Mouse (Mus musculus): ENCODE results near the gene Pid1. TPM values are rescaled to one million over a fixed set of nuclear protein-coding genes. Genes with fewer than 3 reads are reported as not detected.
A peak's percentile ranks its signal among the peaks of the same experiment; 100 is the strongest.

Pid1 gene
- polyA plus RNA-seq, 1 experiment = 3.4 TPM

DNA sequence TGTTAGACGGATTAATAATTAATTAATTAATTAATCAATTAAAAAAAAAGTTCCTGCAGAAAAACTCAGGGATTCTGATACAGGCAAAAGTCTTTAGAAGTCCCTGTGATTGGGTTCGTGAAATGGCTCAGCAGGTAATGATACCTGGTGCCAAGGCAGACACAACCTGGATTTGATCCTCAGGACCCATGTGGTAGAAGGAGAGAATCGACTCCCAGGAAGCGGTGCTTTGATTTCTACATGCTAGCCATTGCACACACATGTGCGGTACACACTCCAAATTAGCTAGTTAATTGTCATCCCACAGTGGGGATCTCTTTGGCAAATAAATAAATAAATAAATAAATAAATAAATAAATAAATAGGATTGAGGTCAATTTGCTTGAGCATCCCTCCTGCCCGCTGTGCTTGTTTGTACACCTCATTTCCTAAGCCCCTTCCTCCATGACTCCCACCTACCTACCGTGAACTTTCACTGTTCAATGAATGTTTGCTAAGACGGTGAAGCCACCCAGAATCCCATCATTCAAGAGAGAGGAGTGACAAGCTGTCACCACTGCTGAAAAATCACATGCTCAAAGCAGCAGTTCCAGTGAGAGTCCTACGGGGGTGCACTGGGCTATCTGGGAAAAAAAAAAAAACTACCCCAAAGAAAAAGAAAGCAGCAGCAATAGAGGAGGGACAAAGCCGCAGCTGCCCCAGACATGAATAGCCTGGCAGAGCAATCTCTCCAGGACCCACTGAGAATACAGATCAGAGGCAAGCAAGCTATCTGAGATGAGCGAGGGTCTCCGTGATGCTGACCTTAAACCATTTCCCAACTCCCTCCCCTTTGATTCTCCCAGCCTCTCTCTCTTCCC lies 209.0 kb downstream of the Pid1 start:
- Histone ChIP-seq H3K36me3 (replicated peaks; ENCODE audit: low read length) (no peaks in the 10 kb centered on the region), H3K4me3 (replicated peaks) (no peak overlapping the region), H3K9me3 (peaks cover 20% of the 10 kb centered on the region), H3K4me1 (no peaks in the 10 kb centered on the region), H3K27me3 (replicated peaks) (no peaks in the 10 kb centered on the region)
- TF ChIP-seq GATA1 (IDR thresholded peaks at IDR 0.05; ENCODE audit: borderline replicate concordance, low read length) = no peak
- no peak for TF ChIP-seq FLI1 (IDR thresholded peaks at IDR 0.05; ENCODE audit: low read length)

DNA sequence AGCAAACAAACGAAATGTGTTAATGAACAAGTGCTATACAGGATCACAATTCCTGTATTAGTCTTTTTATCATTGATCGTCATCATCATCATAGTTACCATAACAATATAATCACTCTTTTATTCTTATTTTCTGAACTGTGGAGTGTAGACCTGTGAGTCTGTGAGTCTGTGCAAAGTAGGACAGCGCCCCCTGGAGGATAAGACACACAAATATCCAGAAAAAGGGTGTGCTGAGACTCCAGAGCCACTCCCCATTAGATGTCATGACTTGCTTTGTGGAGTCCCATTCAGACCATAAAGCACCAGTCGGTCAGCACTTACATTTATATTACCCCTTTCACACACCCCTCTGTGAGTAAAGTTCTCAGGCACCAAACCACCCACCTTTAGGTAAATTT lies 210.0 kb downstream of the Pid1 start:
- Histone ChIP-seq H3K9me3 (peaks cover 18% of the 10 kb centered on the region), H3K36me3 (replicated peaks; ENCODE audit: low read length) (no peaks in the 10 kb centered on the region), H3K4me1 (no peaks in the 10 kb centered on the region), H3K27me3 (replicated peaks) (no peaks in the 10 kb centered on the region), H3K4me3 (replicated peaks) (no peak overlapping the region)
- TF ChIP-seq GATA1 (IDR thresholded peaks at IDR 0.05; ENCODE audit: borderline replicate concordance, low read length) = no peak

- Histone ChIP-seq H3K4me1 (no peaks in the 10 kb centered on the region), H3K36me3 (replicated peaks; ENCODE audit: low read length) (no peaks in the 10 kb centered on the region), H3K27me3 (replicated peaks) (no peaks in the 10 kb centered on the region), H3K9me3 (peaks cover 9% of the 10 kb centered on the region; the same call in 1 of the 2 replicates), H3K4me3 (replicated peaks) (no peak overlapping the region)
- TF ChIP-seq FLI1 (IDR thresholded peaks at IDR 0.05; ENCODE audit: low read length) (no peak), GATA1 (IDR thresholded peaks at IDR 0.05; ENCODE audit: borderline replicate concordance, low read length) (no peak)
These were observed 222.4 kb downstream of the Pid1 start for GRCm38 (mm10) chr1:84141561-84141960.

GRCm38 (mm10) chr1:84132451-84132850 lies 231.5 kb downstream of the Pid1 start:
- Histone ChIP-seq H3K4me3 (replicated peaks) (peak overlapping the region; percentile 55), H3K9me3 (peaks cover 15% of the 10 kb centered on the region), H3K4me1 (no peaks in the 10 kb centered on the region), H3K36me3 (replicated peaks; ENCODE audit: low read length) (no peaks in the 10 kb centered on the region), H3K27me3 (replicated peaks) (no peaks in the 10 kb centered on the region)
- TF ChIP-seq GATA1 (IDR thresholded peaks at IDR 0.05; ENCODE audit: borderline replicate concordance, low read length) (no peak), FLI1 (IDR thresholded peaks at IDR 0.05; ENCODE audit: low read length) (no peak)

DNA sequence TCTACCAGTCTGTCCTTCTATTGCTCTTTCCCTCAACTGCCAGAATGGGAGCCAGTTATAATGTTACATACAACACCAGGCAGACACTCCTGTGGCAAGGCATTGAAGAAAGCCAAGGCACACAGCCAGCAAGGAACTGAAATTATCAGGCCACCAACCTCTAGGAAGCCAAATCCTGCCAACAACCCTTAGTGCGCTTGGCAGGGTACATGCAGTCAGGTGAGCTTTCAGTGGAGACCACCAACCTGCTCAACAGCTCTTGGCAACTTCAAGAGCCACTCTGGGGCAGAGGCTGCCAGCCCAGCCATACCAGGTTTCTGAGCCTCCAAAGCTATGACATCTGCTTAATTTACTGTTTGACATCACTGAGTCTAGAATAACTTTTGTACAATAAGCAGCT lies 232.2 kb downstream of the Pid1 start:
- H3K4me3 ChIP-seq (replicated peaks) = no peak overlapping the region
- no peak for TF ChIP-seq FLI1 (IDR thresholded peaks at IDR 0.05; ENCODE audit: low read length)
- TF ChIP-seq GATA1 (IDR thresholded peaks at IDR 0.05; ENCODE audit: borderline replicate concordance, low read length) = no peak
- H3K27me3 ChIP-seq (replicated peaks) = no peaks in the 10 kb centered on the region
- no peaks in the 10 kb centered on the region for H3K4me1 ChIP-seq
- peaks cover 14% of the 10 kb centered on the region for H3K9me3 ChIP-seq
- no peaks in the 10 kb centered on the region for H3K36me3 ChIP-seq (replicated peaks; ENCODE audit: low read length)

- H3K9me3 ChIP-seq = peaks cover 10% of the 10 kb centered on the region; the same call in 1 of the 2 replicates
- H3K4me1 ChIP-seq = no peaks in the 10 kb centered on the region
- no peak for TF ChIP-seq FLI1 (IDR thresholded peaks at IDR 0.05; ENCODE audit: low read length)
- TF ChIP-seq GATA1 (IDR thresholded peaks at IDR 0.05; ENCODE audit: borderline replicate concordance, low read length) = no peak
- no peaks in the 10 kb centered on the region for H3K36me3 ChIP-seq (replicated peaks; ENCODE audit: low read length)
- no peaks in the 10 kb centered on the region for H3K27me3 ChIP-seq (replicated peaks)
- no peak overlapping the region for H3K4me3 ChIP-seq (replicated peaks)
These were observed 235.5 kb downstream of the Pid1 start for GRCm38 (mm10) chr1:84128510-84128909.

DNA sequence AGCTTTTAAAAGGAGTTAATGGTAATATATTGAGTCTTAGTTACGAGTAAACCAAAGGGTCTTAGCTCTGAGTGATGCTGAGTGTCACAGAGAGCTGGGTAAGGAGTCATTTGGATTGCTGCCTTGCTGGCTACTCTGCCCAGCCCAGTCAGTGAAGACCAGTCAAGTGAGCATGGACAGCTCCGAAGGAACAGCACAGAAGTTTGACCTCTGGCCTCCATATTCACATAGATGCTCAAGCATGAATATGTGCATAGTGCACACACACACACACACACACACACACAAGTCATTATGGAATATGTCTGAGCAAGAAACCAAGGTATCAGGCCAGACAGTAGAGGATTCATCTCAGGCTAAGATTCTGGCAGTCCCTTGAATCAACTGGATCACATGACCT lies 244.7 kb downstream of the Pid1 start:
- TF ChIP-seq FLI1 (IDR thresholded peaks at IDR 0.05; ENCODE audit: low read length) (no peak), GATA1 (IDR thresholded peaks at IDR 0.05; ENCODE audit: borderline replicate concordance, low read length) (no peak)
- Histone ChIP-seq H3K36me3 (replicated peaks; ENCODE audit: low read length) (no peaks in the 10 kb centered on the region), H3K27me3 (replicated peaks) (no peaks in the 10 kb centered on the region), H3K4me1 (no peaks in the 10 kb centered on the region), H3K9me3 (peaks cover 13% of the 10 kb centered on the region; the same call in 1 of the 2 replicates), H3K4me3 (replicated peaks) (no peak overlapping the region)

DNA sequence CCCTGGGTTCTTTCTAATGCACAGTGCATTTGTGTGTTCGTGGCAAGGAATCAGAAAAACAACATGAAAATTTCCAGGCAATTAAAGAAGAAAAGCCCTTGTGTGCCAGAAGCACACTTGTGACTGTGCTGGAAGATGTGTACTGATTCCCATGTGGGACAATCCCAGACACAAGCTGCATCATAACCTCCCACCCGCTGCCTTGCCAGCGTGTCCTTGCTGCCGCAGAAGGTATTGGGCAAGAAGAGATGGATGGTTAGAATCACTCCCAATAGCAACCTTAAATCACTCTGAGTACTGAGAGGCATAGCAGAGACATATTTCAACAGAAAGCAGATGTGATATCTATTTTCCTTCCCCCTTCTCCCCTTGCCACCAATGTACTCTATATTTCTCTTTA lies 257.2 kb downstream of the Pid1 start:
- H3K4me3 ChIP-seq (replicated peaks) = no peak overlapping the region
- peaks cover 18% of the 10 kb centered on the region; the same call in 1 of the 2 replicates for H3K9me3 ChIP-seq
- H3K36me3 ChIP-seq (replicated peaks; ENCODE audit: low read length) = no peaks in the 10 kb centered on the region

DNA sequence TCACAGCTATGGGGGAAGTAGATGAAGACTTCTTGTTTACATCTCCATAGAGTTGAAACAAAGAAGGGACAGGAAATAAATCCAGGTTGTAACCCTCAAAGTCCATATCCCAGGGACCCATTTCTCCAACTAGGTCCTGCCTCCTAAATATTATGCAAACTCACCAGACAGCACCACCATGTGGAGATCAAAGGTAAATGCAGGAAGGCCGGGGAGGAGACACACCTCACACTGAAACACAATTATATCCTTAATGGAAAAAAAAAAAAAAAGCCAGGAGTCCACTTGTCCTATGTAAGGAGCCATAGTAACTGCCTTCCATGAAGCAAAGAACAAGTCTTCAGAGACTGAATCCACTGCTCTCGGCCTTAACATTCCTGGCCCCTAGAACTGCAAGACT lies 261.9 kb downstream of the Pid1 start:
- H3K27me3 ChIP-seq (replicated peaks) = no peaks in the 10 kb centered on the region
- H3K36me3 ChIP-seq (replicated peaks; ENCODE audit: low read length) = no peaks in the 10 kb centered on the region
- no peak overlapping the region for H3K4me3 ChIP-seq (replicated peaks)
- peaks cover 34% of the 10 kb centered on the region; the same call in 1 of the 2 replicates for H3K9me3 ChIP-seq
- H3K4me1 ChIP-seq = no peaks in the 10 kb centered on the region
- no peak for TF ChIP-seq FLI1 (IDR thresholded peaks at IDR 0.05; ENCODE audit: low read length)
- no peak for TF ChIP-seq GATA1 (IDR thresholded peaks at IDR 0.05; ENCODE audit: borderline replicate concordance, low read length)

More for the DNA sequence above, 257.2 kb downstream of the Pid1 start:
- H3K27me3 ChIP-seq (replicated peaks) = no peaks in the 10 kb centered on the region
- TF ChIP-seq GATA1 (IDR thresholded peaks at IDR 0.05; ENCODE audit: borderline replicate concordance, low read length) = no peak
- TF ChIP-seq FLI1 (IDR thresholded peaks at IDR 0.05; ENCODE audit: low read length) = no peak
- no peaks in the 10 kb centered on the region for H3K4me1 ChIP-seq

DNA sequence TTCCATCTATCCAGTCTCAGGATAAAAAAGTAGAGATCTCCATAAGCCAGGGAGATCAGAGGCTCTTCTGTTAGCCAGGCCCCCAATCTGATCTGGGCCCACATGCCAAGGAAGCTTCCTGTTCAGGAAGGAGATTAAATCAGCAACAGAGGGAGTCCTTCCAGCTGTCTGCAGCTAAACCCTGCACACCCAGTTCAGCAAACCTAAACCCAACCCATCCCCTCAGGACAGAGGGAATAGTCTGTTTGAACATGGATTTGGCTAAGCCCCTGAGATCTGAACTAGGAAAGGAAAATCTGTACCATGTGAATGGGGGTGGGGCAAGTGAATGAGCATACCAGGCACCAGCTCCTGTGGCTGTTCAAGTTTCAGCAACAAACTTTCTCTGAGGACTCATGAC lies 266.6 kb downstream of the Pid1 start:
- H3K9me3 ChIP-seq = peaks cover 21% of the 10 kb centered on the region; the same call in 1 of the 2 replicates
- TF ChIP-seq GATA1 (IDR thresholded peaks at IDR 0.05; ENCODE audit: borderline replicate concordance, low read length) = no peak
- no peak for TF ChIP-seq FLI1 (IDR thresholded peaks at IDR 0.05; ENCODE audit: low read length)
- no peaks in the 10 kb centered on the region for H3K36me3 ChIP-seq (replicated peaks; ENCODE audit: low read length)
- no peaks in the 10 kb centered on the region for H3K27me3 ChIP-seq (replicated peaks)
- no peak overlapping the region for H3K4me3 ChIP-seq (replicated peaks)
- H3K4me1 ChIP-seq = no peaks in the 10 kb centered on the region
